Mouse (Mus musculus) heart, adult 2 months (tissue): ENCODE data around the gene Musk.

Source experiments
- CTCF ChIP-seq: fragments of 200-600 bp; IDR thresholded peaks from 2 replicates; pipeline ENCODE4 v1.8.1; 2022; ENCODE audit warnings: antibody characterized with exemption, mild to moderate bottlenecking, moderate library complexity
- POLR2A ChIP-seq: fragments of 200-500 bp; IDR thresholded peaks from 2 replicates; pipeline ENCODE4 v1.6.1; 2011; ENCODE audit warnings: mild to moderate bottlenecking, low read depth, low read length, control low read depth; ENCODE audit not compliant: insufficient read depth

- TF ChIP-seq CTCF = no peak
- TF ChIP-seq POLR2A = no peak
These were observed 79.6 kb downstream of the Musk start for GRCm38 (mm10) chr4:58365321-58365720.
